Mouse (Mus musculus): ENCODE results near the gene Urad.

GRCm38 (mm10) chr5:147327636-147328035 is 5.4 kb upstream of the Urad start:
- TF ChIP-seq POLR2A (IDR thresholded peaks at IDR 0.05; ENCODE audit: insufficient read depth, low read depth, low read length) (no peak), CTCF (IDR thresholded peaks at IDR 0.05; ENCODE audit: insufficient read depth, low read depth, low read length) (no peak)
